Mouse (Mus musculus) left cerebral cortex, adult 11 months (tissue): ENCODE data around the gene Capn1.

Experiments used
- DNase-seq: peaks from one replicate; pipeline ENCODE4 v3.0.0; 2022; ENCODE audit warnings: low spot score

The Capn1 gene

DNA sequence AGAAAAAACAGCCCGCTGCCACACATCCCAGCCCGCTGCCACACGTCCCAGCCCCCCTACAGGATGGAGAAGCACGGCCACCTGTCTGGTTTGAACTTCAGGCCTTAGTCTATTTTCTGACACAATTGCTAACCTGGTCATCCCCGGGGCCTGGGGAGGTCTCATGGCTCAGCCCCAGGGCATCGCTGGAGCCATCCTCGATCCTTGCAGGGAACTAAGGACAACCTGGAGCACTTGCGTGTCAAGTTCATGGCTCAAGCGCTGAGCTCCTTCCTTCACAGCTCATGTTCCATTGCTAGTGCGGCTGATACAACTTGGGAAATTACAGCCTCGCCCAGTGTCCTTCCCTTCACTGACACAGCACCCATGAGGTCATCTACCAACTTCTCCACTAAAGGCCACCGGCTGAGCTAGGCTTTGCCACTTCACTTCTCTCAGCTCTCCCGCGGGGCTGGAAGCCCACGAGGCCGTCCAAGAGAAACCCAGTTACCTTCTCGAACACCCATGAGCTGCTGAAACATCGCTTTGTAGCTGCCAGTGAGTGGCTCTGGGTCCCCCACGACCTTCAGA, 62.4 kb downstream of the Capn1 start:
- no peak for DNase-seq

GRCm38 (mm10) chr19:5952071-5952691, 63.5 kb downstream of the Capn1 start:
- DNase-seq = no peak

GRCm38 (mm10) chr19:5951631-5952030, 64.1 kb downstream of the Capn1 start:
- no peak for DNase-seq

GRCm38 (mm10) chr19:5950218-5950617, 65.5 kb downstream of the Capn1 start:
- no peak for DNase-seq

DNA sequence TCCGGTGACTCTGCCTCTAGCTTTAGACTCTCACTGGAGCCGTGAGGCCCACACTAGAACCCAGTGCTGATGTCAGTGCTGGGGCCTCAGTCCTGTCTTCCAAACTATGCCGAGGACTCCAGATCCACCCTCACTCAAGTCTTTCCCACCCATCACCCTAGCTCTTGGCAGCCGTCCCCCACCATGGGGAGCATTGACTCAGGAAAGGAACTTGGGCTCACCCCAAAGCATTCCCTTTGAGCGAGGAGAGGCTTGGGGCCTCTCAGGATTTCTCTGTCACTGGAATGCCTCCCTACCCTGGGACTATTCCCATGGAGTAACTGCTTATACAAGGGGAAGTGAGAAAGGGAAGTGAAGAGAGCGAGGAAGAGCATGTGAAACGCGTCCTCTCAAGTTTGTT, 69.8 kb downstream of the Capn1 start:
- DNase-seq = no peak

DNA sequence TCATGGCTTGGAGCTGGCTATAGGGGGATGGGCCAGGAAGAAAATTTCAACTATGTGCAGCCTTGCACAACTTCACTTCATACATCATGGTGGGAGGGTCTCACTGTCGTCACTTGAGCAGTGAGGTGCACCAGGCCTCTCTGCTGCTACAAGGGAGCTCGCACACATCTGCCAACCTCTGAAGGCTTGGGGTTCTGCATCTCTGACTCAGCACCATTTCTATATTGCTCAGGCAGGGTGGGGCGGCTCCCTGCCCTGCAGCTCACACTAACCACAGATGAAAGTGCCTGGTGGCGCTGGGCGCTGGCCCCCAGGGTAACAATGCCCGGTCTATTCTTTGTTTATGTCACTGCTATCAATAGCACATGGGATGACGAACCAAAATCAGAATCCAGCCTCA, 70.7 kb downstream of the Capn1 start:
- peak; percentile 66 for DNase-seq

DNA sequence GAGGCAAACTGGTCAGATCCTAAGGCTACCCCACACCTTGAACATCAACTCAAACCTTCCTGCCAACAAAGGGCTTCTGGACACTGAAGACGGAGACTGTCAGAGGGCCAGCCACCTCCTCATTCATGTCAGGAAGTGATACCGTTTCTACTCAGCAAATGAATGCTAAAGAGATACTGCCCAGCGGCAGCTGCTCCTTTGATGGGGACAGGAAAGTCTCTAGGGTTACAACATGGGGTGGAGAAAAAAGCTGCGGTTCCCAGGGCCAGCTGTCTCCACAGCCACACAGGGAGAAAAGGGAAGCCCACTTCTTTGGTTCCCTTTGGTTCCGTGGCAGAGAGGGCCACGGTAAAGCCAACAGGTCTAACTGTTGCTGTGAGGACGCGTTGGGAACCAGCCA, 71.6 kb downstream of the Capn1 start:
- no peak for DNase-seq

DNA sequence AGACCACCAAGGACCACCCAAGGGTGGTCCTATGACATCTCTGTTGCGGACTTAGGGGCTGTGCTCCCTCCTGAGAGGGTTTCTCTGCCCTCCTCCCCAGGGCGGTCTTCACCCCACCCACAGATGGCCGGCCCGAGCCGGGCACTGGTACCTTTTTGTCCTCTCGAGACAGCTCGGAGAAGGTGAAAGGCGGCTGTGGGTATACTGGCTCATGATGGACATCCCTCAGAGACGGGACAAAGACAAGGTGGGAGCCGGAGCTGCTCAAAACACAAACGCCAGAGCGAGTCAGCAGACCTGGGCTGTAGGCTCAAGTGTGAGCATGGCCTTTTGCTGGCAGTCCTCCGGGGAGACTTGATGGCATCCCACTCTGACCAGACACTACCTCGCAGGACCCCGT, 72.3 kb downstream of the Capn1 start:
- DNase-seq = no peak

GRCm38 (mm10) chr19:5942581-5942980, 73.1 kb downstream of the Capn1 start:
- no peak for DNase-seq

DNA sequence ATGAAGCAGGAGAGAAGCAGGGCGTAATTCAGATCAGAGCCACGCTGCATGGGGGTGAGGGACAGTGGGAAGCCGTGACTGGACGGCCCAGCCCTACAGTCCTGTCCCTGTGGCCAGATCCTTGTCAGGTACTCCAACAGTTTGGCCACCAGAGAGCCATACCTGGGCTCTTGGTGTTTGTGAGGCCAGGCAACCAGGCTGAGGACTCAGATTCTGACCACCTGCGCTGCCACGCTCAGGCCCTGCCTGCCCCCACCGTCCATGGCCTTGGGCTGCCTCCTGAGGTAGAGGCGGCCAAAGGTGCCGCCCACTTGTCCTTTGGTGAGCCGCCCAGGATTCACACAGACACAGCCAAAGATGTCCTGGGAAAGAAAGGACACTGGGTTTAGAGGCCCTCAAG, 75.0 kb downstream of the Capn1 start:
- no peak for DNase-seq

DNA sequence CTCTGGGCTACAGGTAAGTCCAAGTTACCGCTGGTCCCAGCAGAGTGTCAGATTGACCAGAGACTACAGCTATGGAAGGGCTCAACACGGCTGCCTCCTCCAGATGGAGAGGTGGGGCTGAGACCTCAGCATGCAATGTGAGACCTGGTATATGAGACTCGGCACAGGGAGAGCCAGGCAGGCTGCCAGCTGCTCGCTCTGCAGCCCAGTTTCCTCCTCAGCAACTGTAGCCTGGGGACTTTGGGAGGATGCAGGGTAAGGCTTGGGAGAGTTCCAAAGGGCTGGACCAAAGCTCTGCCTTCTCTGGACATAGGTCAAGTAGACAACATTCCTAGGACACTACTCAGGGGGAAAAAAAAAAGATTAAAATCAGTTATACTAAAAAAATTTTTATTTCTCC, 75.5 kb downstream of the Capn1 start:
- no peak for DNase-seq

DNA sequence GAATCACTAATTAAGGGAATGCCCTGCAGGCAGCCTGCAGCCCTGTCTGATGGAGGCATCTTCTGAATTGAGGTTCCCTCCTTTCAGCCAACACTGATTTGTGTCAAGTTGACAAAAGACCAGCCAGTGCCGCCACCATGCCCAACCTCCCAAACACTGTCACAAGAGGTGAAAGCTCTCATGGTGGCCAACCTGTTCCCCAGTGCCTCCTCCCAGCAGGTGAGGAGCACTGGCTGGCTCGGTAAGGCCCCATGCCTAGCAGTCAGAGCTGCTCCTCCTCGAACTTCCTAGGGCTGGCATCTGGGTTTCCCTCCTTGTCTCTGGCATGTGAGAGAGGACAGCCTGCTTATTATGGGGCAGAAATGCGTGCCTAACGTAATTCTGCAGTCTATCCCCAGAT, 76.0 kb downstream of the Capn1 start:
- DNase-seq = no peak
